Mouse (Mus musculus) urinary bladder, postnatal 14 days (tissue): ENCODE results near the gene Plod2.

Experiments
- DNase-seq: peaks from one replicate; pipeline ENCODE4 v3.0.0; 2021; ENCODE audit warnings: low spot score

Gene Plod2

GRCm38 (mm10) chr9:92555006-92555958 lies 13.3 kb downstream of the Plod2 start:
- DNase-seq: no peak

- no peak for DNase-seq
Measured at GRCm38 (mm10) chr9:92559750-92560149, 17.7 kb downstream of the Plod2 start.

DNA sequence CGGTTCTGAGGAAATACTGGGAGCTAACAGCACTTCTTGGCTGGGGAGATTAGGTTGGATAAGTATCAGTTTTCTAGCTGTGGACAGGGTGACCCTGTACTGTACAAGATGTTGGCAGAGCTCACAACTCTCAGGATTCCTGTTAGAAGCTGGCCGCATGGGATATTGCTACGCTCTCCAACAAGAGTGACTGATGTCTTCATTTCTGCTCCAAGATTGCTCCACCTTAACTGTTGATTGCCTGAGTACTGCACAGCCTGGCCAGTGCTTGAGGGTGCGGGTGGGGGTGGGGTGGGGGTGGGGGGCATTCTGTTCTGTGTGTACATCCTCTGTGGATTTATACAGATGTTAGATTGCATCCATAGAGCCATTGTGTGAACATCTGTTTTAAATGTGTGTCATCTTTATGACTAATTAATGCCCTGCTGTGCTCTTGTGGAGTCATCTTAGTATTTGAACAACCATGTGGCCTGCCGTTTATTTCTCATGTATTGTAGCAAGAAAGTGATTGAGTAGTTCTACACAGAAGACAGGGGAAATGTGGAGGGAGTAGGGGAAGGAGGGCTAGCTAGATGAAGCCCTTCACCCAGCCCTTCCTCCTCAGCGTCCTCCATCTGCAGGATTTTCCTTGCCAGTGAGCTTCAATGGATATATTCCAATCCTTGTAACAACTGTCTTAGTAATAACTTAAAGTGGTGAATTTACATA lies 19.0 kb downstream of the Plod2 start:
- no peak for DNase-seq

- DNase-seq: no peak
Measured at GRCm38 (mm10) chr9:92562416-92562815, 20.4 kb downstream of the Plod2 start.

GRCm38 (mm10) chr9:92563306-92563705 lies 21.3 kb downstream of the Plod2 start:
- DNase-seq: no peak

- no peak for DNase-seq
Measured at GRCm38 (mm10) chr9:92564391-92564790, 22.4 kb downstream of the Plod2 start.

DNA sequence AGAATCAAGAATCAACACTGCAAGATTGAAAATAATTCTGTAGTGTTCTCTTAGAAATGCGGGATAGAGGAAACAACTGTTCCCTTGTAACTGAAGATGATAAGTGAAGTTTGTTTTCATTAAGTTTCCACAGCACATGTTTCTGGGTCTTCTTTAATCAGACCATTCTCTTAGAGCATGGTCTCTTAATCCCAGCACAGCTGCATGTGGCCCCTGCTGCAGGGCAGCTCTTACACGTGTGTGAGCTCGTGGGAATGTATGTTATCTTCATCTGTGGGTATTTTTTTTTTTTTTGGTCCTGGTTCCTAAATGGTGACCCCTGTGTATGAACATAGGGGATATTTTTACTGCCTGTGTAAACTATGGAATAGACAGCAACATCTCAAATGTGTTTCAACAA lies 24.2 kb downstream of the Plod2 start:
- no peak for DNase-seq

- no peak for DNase-seq
Measured at GRCm38 (mm10) chr9:92567474-92567873, 25.5 kb downstream of the Plod2 start.

DNA sequence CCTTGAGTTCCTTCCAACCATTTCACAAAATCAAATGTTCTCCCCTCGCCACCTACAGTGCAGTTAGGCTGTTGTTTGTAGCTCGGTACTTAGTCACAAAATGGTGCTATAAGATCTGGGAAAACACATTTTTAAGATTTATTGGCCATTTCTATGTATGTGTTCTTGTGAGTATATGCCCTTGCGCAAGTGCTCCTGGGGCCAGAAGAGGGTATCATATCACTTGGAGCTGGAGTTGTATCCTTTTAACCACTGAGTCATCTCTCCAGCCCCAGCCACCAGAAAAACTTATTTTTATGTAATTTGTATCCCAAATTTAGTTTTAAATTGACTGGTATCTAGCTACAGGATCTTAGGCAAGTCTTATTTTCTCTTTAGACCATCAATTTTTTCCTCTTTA lies 26.8 kb downstream of the Plod2 start:
- DNase-seq: no peak

GRCm38 (mm10) chr9:92572376-92573108 lies 30.5 kb downstream of the Plod2 start:
- DNase-seq: peak; percentile 41

DNA sequence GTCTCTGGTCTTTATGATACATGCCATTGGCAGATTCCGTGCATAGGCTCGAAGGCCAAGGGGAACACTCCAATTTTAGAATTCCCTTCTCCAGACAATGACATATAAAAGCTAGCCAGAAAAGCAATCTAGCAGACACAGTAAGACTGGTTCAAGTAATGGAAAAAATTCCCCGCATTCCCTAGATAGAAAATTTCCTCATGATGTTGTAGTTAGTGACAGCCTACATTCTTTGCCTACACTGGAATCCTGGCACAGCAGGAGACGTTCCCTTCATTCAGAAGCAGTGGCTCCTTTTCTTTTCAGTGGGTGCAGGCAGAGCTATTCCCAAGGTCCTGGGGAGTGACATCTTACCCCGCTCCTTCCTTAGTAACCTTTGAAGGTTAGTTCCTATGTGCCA lies 41.9 kb downstream of the Plod2 start:
- no peak for DNase-seq

DNA sequence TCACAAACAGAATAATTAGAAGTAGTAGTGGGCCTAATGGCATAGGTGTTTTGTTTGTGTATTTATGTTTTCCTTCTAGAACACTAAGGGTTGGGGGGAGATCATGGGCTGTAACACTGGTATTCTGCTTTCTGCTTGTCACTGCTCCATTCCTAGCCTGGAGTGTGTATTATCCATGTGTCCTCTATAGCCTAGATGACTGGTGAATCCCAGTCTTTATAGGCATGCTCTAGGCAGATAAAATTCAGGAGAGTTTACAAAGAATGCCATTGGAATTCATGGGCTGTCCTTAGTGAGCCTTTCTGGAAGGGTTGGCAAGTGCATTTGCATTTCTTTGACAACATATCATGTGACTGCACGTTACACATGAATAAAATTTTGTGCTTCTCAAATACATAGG lies 44.0 kb downstream of the Plod2 start:
- DNase-seq: no peak

GRCm38 (mm10) chr9:92587391-92587790 lies 45.4 kb downstream of the Plod2 start:
- no peak for DNase-seq

DNA sequence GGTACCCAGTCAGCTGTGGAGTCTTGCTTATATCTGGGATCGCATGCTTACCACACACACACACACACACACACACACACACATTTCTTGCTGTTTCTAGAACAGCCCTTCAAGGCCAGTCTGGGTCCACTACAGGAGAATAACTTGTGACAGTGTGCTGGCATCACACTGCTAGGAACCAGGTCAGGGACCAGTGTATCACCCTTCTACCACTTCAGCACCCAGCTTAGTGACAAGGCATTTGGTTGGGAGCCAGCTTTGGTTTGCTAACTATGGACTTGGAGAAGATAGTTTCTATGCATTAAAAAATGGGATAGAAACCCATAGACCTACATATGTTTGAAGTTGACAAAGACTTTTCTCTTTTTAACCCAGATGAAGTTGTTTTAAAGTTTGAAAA lies 46.2 kb downstream of the Plod2 start:
- DNase-seq: no peak

GRCm38 (mm10) chr9:92589021-92589420 lies 47.0 kb downstream of the Plod2 start:
- no peak for DNase-seq

- no peak for DNase-seq
Measured at GRCm38 (mm10) chr9:92591482-92591881, 49.5 kb downstream of the Plod2 start.

DNA sequence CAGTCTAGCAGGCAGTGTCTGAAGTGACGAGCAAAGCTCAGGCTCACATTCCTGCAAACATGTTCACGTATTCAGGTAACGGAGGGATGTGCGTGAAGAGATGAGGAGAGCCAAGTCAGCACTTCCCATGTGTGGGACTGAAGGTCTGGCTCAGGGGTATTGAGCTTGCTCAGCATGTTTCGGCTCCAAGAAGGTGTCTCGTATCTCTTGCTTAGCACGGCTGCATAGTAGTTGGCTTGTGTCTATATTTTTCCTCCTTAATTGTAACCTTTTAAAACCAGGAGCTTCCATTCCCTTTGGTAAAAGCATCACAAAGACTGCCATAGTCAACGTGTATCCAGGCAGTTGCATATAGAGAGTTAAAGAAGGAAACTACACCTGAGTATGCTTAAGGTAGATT lies 50.7 kb downstream of the Plod2 start:
- no peak for DNase-seq

GRCm38 (mm10) chr9:92594491-92594890 lies 52.5 kb downstream of the Plod2 start:
- no peak for DNase-seq

- DNase-seq: no peak
Measured at GRCm38 (mm10) chr9:92595296-92595695, 53.3 kb downstream of the Plod2 start.

DNA sequence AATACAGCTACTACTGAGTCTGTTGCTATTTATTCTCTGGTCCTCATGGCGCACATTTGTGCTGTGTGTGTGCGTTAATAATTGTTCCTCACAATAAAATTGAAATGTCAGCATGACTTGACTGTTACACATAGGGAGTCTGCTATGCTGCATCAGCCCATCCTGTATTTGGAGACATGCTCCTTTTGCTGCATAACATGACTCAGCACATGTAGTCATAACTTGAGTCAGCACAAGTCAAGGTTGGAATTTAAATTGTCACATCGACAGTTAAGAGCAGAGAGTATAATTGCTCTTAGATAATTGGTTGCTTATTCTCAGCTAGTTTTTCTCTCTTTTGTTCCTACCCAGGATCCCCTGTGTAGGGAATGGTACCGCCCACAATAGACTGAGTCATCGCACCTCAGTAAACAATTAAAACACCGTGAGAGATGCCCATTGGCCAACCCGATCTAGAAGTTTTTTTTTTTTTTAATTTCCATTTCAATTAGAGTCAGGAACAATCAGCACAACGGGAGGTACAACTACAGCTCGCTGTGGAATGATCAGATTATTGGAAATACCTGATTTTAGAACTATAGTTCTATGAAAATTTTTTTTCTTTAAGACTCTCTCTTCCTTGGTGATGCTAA lies 55.0 kb downstream of the Plod2 start:
- DNase-seq: no peak

GRCm38 (mm10) chr9:92597776-92598175 lies 55.8 kb downstream of the Plod2 start:
- DNase-seq: no peak

- no peak for DNase-seq
Measured at GRCm38 (mm10) chr9:92599940-92600538, 58.0 kb downstream of the Plod2 start.
